Mouse (Mus musculus) ES-E14 (cell line): ENCODE data around the gene Polg2. TPM values are rescaled to one million over a fixed set of nuclear protein-coding genes. Genes with fewer than 3 reads are reported as not detected.

Source experiments
- DNase-seq: peaks from one replicate; pipeline ENCODE4 v3.0.0-alpha.2; 2013; ENCODE audit warnings: low read depth, low spot score
- H3K27ac ChIP-seq: 2 replicates; pipeline ENCODE4 v1.5.1; 2012; ENCODE audit warnings: low read depth, mild to moderate bottlenecking, low read length, moderate library complexity, mixed read lengths; ENCODE audit not compliant: poor library complexity, insufficient read depth, severe bottlenecking
- H3K36me3 ChIP-seq: 2 replicates; pipeline ENCODE4 v1.6.1; 2012; ENCODE audit warnings: mild to moderate bottlenecking, low read length, moderate library complexity, mixed read lengths; ENCODE audit not compliant: control insufficient read depth, poor library complexity, insufficient read depth, severe bottlenecking
- H3K4me1 ChIP-seq, 2 experiments: fragments of 150-350 bp in 1 of 2; sonication (generic) in 1 of 2; 2 replicates each; pipeline ENCODE4 v1.6.1; 2012; ENCODE audit warnings: low read length in 2 of 2, mild to moderate bottlenecking in 1 of 2, mixed read lengths in 1 of 2; ENCODE audit not compliant: control insufficient read depth in 2 of 2, insufficient read depth in 2 of 2, poor library complexity in 1 of 2
- H3K4me3 ChIP-seq, 2 experiments: fragments of 150-350 bp in 1 of 2; sonication (generic) in 1 of 2; 2 replicates each; pipeline ENCODE4 v1.5.1; 2012; ENCODE audit warnings: low read length in 2 of 2, low read depth in 1 of 2, mild to moderate bottlenecking in 1 of 2, mixed read lengths in 1 of 2; ENCODE audit not compliant: insufficient read depth in 1 of 2, poor library complexity in 1 of 2, severe bottlenecking in 1 of 2
- H3K9ac ChIP-seq: 2 replicates; pipeline ENCODE4 v1.6.1; 2012; ENCODE audit warnings: low read depth, mild to moderate bottlenecking, low read length, mixed read lengths; ENCODE audit not compliant: poor library complexity, insufficient read depth, severe bottlenecking
- H3K9me3 ChIP-seq: fragments of 150-350 bp; sonication (generic); 2 replicates; pipeline ENCODE4 v1.6.1; 2012; ENCODE audit warnings: low read depth, mild to moderate bottlenecking, low read length; ENCODE audit not compliant: control insufficient read depth, insufficient read depth
- CHD2 ChIP-seq: IDR thresholded peaks from 2 replicates; pipeline ENCODE4 v1.6.1; 2014; ENCODE audit warnings: mild to moderate bottlenecking, low read depth, low read length, inconsistent platforms
- HCFC1 ChIP-seq: IDR thresholded peaks from 2 replicates; pipeline ENCODE4 v1.6.1; 2012; ENCODE audit warnings: low read length, inconsistent platforms, borderline replicate concordance; ENCODE audit not compliant: insufficient read depth
- MAFK ChIP-seq: IDR thresholded peaks from 2 replicates; pipeline ENCODE4 v1.6.1; 2014; ENCODE audit warnings: mild to moderate bottlenecking, low read depth, low read length, inconsistent platforms; ENCODE audit not compliant: insufficient read depth
- ZC3H11A ChIP-seq: IDR thresholded peaks from 2 replicates; pipeline ENCODE4 v1.6.1; 2012; ENCODE audit warnings: low read depth, mild to moderate bottlenecking, inconsistent platforms, low read length, borderline replicate concordance
- ZNF384 ChIP-seq: IDR thresholded peaks from 2 replicates; pipeline ENCODE4 v1.6.1; 2012; ENCODE audit warnings: low read depth, low read length, inconsistent platforms
- in situ Hi-C, 2 experiments: fragments of 600-800 bp; cut with MboI; formaldehyde crosslinking; loops; one replicate each; pipeline ENCODE4 v1.15.1; 2025; ENCODE audit warnings: low sequenced_read_pairs in 2 of 2, inconsistent platforms in 1 of 2; ENCODE audit not compliant: unreplicated experiment in 2 of 2
- total RNA-seq: library from RNA; depleted of rRNA; stranded (reverse); fragments of 300-350 nt; gene quantifications from 2 replicates; pipeline ENCODE4 v1.2.3, GENCODE M21; 2012; rRNA removed

Gene Polg2
- total RNA-seq, 1 experiment, result 8.7 TPM

GRCm38 (mm10) chr11:106724176-106724915 lies 55.0 kb downstream of the Polg2 start:
- peak overlapping the region; percentile 84 for H3K9ac ChIP-seq

DNA sequence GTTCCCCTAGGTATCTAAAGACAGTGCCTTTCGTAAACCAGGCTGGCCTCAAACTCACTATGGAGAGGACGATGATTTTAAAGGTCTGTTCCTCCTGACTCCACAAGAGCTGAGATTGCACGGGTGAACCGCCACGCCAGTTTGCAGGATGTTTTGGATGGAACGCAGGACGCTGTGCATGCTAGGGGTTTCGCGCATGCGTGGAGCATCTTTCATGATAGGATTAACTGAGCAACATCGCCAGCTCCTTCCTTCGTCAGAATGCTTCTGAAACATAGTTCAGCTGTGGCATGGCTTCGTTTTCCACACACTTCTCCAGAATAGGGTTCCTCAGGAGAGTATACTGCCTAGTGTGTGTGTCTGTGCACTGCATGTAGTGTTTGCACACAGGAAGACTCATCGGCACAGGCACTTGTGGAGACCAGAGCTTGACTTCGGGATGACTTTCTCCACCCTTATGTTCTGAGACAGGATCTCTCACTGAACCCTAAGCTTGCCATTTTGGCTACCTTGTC lies 55.7 kb downstream of the Polg2 start:
- Histone ChIP-seq H3K9ac (peak overlapping the region; percentile 84), H3K27ac (peak overlapping the region; percentile 99), H3K36me3 (peaks cover 2% of the 10 kb centered on the region; the same call in 1 of the 2 replicates), H3K4me3 (peak overlapping the region; percentile 64 to 72), H3K4me1 (peaks cover 7 to 11% of the 10 kb centered on the region in 2 experiments; a peak in 3 of 4 replicates), H3K9me3 (no peaks in the 10 kb centered on the region)
- DNase-seq, result peak; percentile 47
- in situ Hi-C loops, result no loop called here
- TF ChIP-seq ZNF384 (no peak), HCFC1 (no peak), CHD2 (no peak)

More at GRCm38 (mm10) chr11:106724176-106724915, 55.0 kb downstream of the Polg2 start:
- Histone ChIP-seq H3K4me1 (peaks cover 7 to 10% of the 10 kb centered on the region in 2 experiments; a peak in 3 of 4 replicates), H3K9me3 (no peaks in the 10 kb centered on the region), H3K36me3 (peaks cover 2% of the 10 kb centered on the region; the same call in 1 of the 2 replicates), H3K27ac (peak overlapping the region; percentile 99), H3K4me3 (peak overlapping the region; percentile 64 to 72)
- TF ChIP-seq HCFC1, result peak; percentile 38; the same call in 1 of the 2 replicates
- peak; percentile 78 for TF ChIP-seq CHD2
- 0 out of 2 replicates have a peak, but pooled peaks have one; percentile 11 for TF ChIP-seq MAFK
- TF ChIP-seq ZNF384, result no peak
- no peak for TF ChIP-seq ZC3H11A
- DNase-seq, result peak; percentile 72
- in situ Hi-C loops, result no loop called here

GRCm38 (mm10) chr11:106722831-106723361 lies 56.4 kb downstream of the Polg2 start:
- Histone ChIP-seq H3K9me3 (no peaks in the 10 kb centered on the region), H3K4me1 (peaks cover 7 to 11% of the 10 kb centered on the region in 2 experiments; a peak in 3 of 4 replicates), H3K4me3 (peak overlapping the region; percentile 64 to 72), H3K9ac (peak overlapping the region; percentile 84), H3K27ac (peak overlapping the region; percentile 99), H3K36me3 (peaks cover 2% of the 10 kb centered on the region; the same call in 1 of the 2 replicates)
- in situ Hi-C loops, result no loop called here
- TF ChIP-seq MAFK (peak; percentile 66; the same call in 1 of the 2 replicates), HCFC1 (no peak; the same call in 1 of the 2 replicates)
- peak; percentile 62 for DNase-seq

DNA sequence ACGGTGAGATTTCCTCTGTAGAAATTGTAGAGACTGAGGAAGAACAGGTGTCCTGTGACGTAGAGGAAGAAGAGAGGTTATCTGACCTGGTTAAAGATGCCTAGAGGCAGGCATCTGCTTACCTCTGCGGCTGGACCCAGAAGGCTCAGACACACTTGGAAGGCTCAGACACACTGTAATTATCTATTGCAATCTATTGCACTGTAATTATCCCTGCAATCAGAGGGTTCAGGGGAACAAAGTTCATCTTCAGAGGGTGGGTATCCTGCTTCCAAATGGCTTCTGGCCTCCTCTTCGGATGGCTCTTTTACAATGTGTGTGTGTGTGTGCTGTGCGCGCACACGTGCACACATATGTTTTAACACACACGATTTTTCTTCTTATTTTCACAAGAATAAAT lies 59.0 kb downstream of the Polg2 start:
- TF ChIP-seq ZC3H11A, result no peak
- TF ChIP-seq HCFC1, result no peak
- no peak for TF ChIP-seq CHD2
- no peak for TF ChIP-seq MAFK
- no peak for TF ChIP-seq ZNF384
- H3K27ac ChIP-seq, result no peak overlapping the region
- H3K4me1 ChIP-seq, result peaks cover 7 to 13% of the 10 kb centered on the region in 2 experiments; a peak in 3 of 4 replicates
- H3K36me3 ChIP-seq, result peaks cover 2% of the 10 kb centered on the region; the same call in 1 of the 2 replicates
- H3K4me3 ChIP-seq, result no peak overlapping the region
- no peak for DNase-seq
- no peak overlapping the region for H3K9ac ChIP-seq
- no peaks in the 10 kb centered on the region for H3K9me3 ChIP-seq
- in situ Hi-C loops, result no loop called here

Other genes starting within 250 kb of the Polg2 start
- gene Tex2, start 166.1 kb downstream of the Polg2 start, total RNA-seq, result 33.6 and 34.4 TPM in 2 replicates
- gene Pecam1, start 28.9 kb downstream of the Polg2 start, total RNA-seq, result 83.9 and 117 TPM in 2 replicates
- gene Milr1, start 28.3 kb downstream of the Polg2 start, total RNA-seq, result 0.58 TPM in 1 of 2 replicates, not detected in the other
- 300 and 403 TPM in 2 replicates for gene Ddx5, start 9.6 kb upstream of the Polg2 start, total RNA-seq
- 14.1 and 15.4 TPM in 2 replicates for gene Cep95, start 9.7 kb upstream of the Polg2 start, total RNA-seq
- 19.9 and 25.3 TPM in 2 replicates for gene Smurf2, start 141.2 kb upstream of the Polg2 start, total RNA-seq
- 212 and 245 TPM in 2 replicates for gene Kpna2, start 220.0 kb upstream of the Polg2 start, total RNA-seq
- 3.6 and 5.7 TPM in 2 replicates for gene 1810010H24Rik, start 246.1 kb upstream of the Polg2 start, total RNA-seq